Mouse (Mus musculus) liver, embryonic 12.5 days (tissue): ENCODE results near the gene Tnfaip3. TPM values are rescaled to one million over a fixed set of nuclear protein-coding genes. Genes with fewer than 3 reads are reported as not detected.

ENCODE experiments used
- ATAC-seq: fragments of 200-750 bp; cut with Nextera tagmentation; 2 replicates; pipeline ENCODE4 v1.8.0; 2017; ENCODE audit warnings: moderate number of reproducible peaks, mild to moderate bottlenecking, moderate library complexity
- H3K27ac ChIP-seq: fragments of 300-500 bp; sonication (generic); 2 replicates; pipeline ENCODE4 v1.5.1; 2016; ENCODE audit warnings: mild to moderate bottlenecking
- H3K27me3 ChIP-seq: fragments of 300-500 bp; sonication (generic); replicated peaks from 2 replicates; pipeline ENCODE4 v1.6.1; 2016; ENCODE audit warnings: mild to moderate bottlenecking, moderate library complexity
- H3K36me3 ChIP-seq: fragments of 300-500 bp; sonication (generic); 2 replicates; pipeline ENCODE4 v1.6.1; 2016; ENCODE audit warnings: mild to moderate bottlenecking, moderate library complexity
- H3K4me1 ChIP-seq: fragments of 300-500 bp; sonication (generic); 2 replicates; pipeline ENCODE4 v1.6.1; 2016
- H3K4me2 ChIP-seq: fragments of 300-500 bp; sonication (generic); 2 replicates; pipeline ENCODE4 v1.6.1; 2016; ENCODE audit warnings: mild to moderate bottlenecking, moderate library complexity
- H3K4me3 ChIP-seq: fragments of 300-500 bp; sonication (generic); 2 replicates; pipeline ENCODE4 v1.5.1; 2016; ENCODE audit warnings: mild to moderate bottlenecking, moderate library complexity
- H3K9ac ChIP-seq: fragments of 300-500 bp; sonication (generic); 2 replicates; pipeline ENCODE4 v1.6.1; 2016; ENCODE audit warnings: mild to moderate bottlenecking, moderate library complexity
- H3K9me3 ChIP-seq: fragments of 300-500 bp; sonication (generic); replicated peaks from 2 replicates; pipeline ENCODE4 v1.6.1; 2016; ENCODE audit warnings: mild to moderate bottlenecking, moderate library complexity
- WGBS: fragments of 180-500 bp; shearing (Covaris S2); methylation state at CpG from one replicate; pipeline ENCODE4 v1.1.7; 2016; ENCODE audit not compliant: insufficient replicate concordance; 5-methylcytosine and 5-hydroxymethylcytosine counted together
- polyA plus RNA-seq: library from polyadenylated mRNA; unstranded; fragments of >200 nt; fragmentation: Nextera tagmentation; extraction: Ambion mirVana; gene quantifications from 2 replicates; pipeline ENCODE4 v1.2.1, GENCODE M21; 2016

Tnfaip3 gene
- polyA plus RNA-seq, 1 experiment from 2014 or later = 0.80 TPM

DNA sequence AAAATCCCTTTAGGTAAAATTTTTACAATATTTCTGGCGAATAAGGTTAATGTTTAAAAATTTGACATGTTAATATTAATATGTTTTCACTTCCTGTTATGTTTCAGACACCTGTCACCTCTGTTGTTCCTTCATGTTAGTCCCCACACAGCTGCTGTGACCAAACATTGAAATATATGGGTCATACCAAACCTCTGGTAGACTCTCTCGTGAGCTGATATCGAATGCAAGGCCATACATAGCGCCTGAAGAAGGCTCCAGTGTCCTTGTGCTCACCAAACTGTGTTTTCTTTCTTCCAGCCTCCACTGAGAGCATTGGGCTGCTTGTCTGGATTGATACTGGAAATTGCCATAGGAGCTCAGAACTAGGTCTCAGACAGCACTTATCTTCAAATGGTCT is 24.4 kb downstream of the Tnfaip3 start:
- ATAC-seq = no peak
- H3K36me3 ChIP-seq = no peaks in the 10 kb centered on the region
- no peak overlapping the region for H3K4me2 ChIP-seq
- H3K9me3 ChIP-seq = no peaks in the 10 kb centered on the region
- H3K9ac ChIP-seq = no peak overlapping the region
- H3K4me1 ChIP-seq = no peaks in the 10 kb centered on the region
- 74% methylated on average over 4 of the region's 4 CpGs for WGBS
- H3K27ac ChIP-seq = no peak overlapping the region
- no peak overlapping the region for H3K4me3 ChIP-seq
- H3K27me3 ChIP-seq = no peaks in the 10 kb centered on the region

DNA sequence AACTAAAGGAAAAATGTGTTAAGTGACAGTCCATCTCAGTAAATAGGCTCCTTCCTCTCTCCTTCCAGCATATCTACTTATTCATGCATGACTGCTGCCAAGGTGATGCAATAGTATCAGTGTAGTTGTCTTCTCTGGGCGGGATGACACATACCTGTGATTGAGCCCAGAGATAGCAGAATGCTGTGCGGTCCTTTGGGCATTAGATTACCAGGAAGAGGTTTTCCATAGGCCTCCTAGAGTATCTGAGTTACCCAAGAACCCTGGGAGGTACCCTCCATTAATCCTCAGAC is 27.6 kb downstream of the Tnfaip3 start:
- 55% methylated on average over 2 of the region's 2 CpGs for WGBS
- no peak for ATAC-seq

DNA sequence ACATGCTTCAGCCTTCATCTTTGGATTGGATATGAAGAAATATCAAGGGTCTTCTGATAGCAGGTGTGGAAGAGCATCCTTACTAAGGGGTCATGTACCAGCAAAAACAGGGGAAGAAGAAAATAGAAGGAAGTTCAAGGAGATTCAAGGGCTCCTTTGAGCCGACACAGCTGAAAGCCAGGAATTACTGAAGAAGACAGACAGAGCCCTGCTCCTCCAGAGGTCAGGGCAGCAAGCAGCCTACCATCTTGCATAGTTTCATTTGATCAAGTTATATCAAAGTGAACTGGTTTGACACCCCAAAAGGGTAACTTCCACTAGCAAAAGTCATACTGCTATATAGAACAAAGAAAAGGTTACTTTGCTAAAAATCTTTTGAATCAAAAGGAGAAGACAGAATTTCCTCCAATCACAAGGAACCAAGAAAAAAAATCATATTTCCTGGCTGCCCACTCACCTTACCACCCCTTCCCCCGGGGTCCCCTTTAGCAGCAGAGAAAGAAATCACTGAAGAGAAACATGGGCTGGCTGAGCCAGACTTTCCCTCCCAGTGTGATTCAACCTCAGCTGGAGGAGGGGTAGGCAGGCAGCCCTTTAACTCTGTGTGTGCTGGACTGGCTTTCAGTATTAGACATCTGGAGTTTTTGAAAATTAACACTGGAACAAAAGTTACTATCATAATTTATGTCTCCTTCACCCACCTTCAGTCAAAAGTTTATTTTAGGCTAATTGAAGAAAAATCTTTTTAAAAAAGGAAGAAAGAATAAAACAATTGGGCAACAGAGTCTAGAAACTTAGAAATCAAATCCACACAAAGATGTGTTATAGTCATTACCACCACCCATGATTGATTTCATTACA is 28.2 kb downstream of the Tnfaip3 start:
- Histone ChIP-seq H3K27ac (no peak overlapping the region), H3K9me3 (no peaks in the 10 kb centered on the region), H3K27me3 (no peaks in the 10 kb centered on the region), H3K4me1 (no peaks in the 10 kb centered on the region), H3K36me3 (no peaks in the 10 kb centered on the region), H3K9ac (no peak overlapping the region), H3K4me2 (no peak overlapping the region), H3K4me3 (no peak overlapping the region)
- 25% methylated on average over 2 of the region's 2 CpGs for WGBS
- no peak for ATAC-seq

More for the DNA sequence above, 27.6 kb downstream of the Tnfaip3 start:
- Histone ChIP-seq H3K36me3 (no peaks in the 10 kb centered on the region), H3K27ac (no peak overlapping the region), H3K9me3 (no peaks in the 10 kb centered on the region), H3K9ac (no peak overlapping the region), H3K27me3 (no peaks in the 10 kb centered on the region), H3K4me3 (no peak overlapping the region), H3K4me2 (no peak overlapping the region), H3K4me1 (no peaks in the 10 kb centered on the region)

DNA sequence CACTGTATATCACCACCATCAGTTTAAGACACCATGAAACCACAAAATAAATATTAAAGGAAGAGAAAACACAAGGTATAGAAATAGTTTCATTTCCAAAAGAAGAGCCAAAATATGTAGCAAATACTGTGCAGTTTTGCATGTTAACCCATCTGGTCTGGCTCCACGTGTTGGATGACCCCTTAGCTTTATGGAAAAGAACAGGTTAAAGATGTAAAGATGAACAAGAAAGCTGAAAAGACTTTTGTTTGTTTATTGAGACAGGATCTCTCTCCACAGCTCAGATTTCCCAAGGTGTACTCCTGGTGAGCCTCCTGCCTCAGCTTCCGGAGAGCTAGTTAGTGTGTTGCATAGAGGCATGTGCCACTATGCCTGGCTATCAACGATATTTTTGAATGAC is 29.9 kb downstream of the Tnfaip3 start:
- H3K4me3 ChIP-seq = no peak overlapping the region
- ATAC-seq = no peak
- H3K27me3 ChIP-seq = no peaks in the 10 kb centered on the region
- no peaks in the 10 kb centered on the region for H3K9me3 ChIP-seq
- no peak overlapping the region for H3K9ac ChIP-seq
- no peak overlapping the region for H3K4me2 ChIP-seq
- H3K36me3 ChIP-seq = no peaks in the 10 kb centered on the region
- H3K27ac ChIP-seq = no peak overlapping the region
- WGBS = 73% methylated on average over 3 of the region's 3 CpGs
- no peaks in the 10 kb centered on the region for H3K4me1 ChIP-seq

DNA sequence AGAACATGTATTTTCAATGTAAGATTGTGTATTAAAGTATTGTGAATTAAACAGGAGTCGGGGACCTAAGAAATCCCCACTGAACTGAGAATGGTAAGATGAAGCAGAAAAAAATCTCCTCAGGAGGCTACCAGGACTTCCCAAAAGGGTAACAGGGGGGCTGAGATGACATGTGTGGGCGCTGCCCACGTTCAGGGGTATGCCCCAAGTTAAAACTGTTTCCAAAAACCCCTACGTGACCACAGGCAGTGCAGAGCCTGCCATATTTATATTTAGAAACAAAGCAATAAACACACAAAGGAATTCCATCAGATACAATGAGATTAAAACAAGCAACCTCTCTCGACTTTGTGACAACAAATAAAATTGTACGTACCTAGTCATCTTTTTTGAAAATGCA is 31.9 kb downstream of the Tnfaip3 start:
- no peaks in the 10 kb centered on the region for H3K36me3 ChIP-seq
- no peak overlapping the region for H3K4me2 ChIP-seq
- no peaks in the 10 kb centered on the region for H3K9me3 ChIP-seq
- no peak overlapping the region for H3K27ac ChIP-seq
- H3K27me3 ChIP-seq = no peaks in the 10 kb centered on the region
- H3K4me1 ChIP-seq = no peaks in the 10 kb centered on the region
- H3K4me3 ChIP-seq = no peak overlapping the region
- no peak overlapping the region for H3K9ac ChIP-seq
- ATAC-seq = no peak
- WGBS = 57% methylated on average over 6 of the region's 6 CpGs

DNA sequence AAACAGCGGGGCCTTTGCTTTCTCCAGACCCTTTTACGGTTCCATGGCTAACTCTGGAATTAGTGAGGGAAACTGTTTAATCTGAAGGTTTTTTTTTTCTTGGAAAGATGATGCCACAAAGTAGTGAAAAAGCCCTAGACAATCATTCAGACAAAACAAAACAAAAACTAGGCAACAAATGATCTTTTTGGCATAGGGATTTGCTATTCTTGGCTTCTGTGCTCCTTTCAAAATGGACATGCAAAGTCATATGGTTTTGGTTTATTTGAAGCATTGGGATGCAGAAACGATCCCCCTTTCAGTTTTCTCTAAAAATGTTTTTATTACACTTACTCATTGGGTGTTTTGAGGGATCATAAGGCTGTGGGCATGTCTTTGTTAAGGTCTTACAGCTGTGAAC is 41.0 kb downstream of the Tnfaip3 start:
- Histone ChIP-seq H3K4me2 (no peak overlapping the region), H3K36me3 (no peaks in the 10 kb centered on the region)

DNA sequence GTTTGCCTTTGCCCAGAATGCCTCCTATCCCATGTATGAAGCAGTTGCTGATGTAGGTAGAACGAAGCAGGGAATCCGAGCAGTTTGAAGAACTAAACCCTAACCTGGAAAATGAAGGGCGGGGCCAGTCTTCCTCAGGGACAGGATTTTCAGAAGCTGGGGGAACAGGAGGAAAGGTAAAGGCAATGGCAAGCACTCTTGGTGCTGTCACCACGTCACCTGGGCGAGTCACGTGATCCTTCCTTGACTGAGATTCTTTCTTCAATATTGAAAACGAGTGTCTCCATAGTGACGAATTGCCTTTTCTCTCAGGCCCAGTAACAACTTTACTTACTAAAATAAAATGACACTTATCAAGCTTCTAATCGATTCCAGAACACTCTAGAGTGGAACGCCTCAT is 48.6 kb downstream of the Tnfaip3 start:
- no peaks in the 10 kb centered on the region for H3K4me1 ChIP-seq
- no peak overlapping the region for H3K9ac ChIP-seq
- no peaks in the 10 kb centered on the region for H3K27me3 ChIP-seq
- H3K27ac ChIP-seq = no peak overlapping the region
- WGBS = 75% methylated on average over 10 of the region's 10 CpGs
- H3K36me3 ChIP-seq = no peaks in the 10 kb centered on the region
- no peak overlapping the region for H3K4me3 ChIP-seq
- ATAC-seq = no peak
- H3K4me2 ChIP-seq = no peak overlapping the region
- no peaks in the 10 kb centered on the region for H3K9me3 ChIP-seq

More for the DNA sequence above, 41.0 kb downstream of the Tnfaip3 start:
- no peaks in the 10 kb centered on the region for H3K27me3 ChIP-seq
- 60% methylated on average over 3 of the region's 3 CpGs for WGBS
- no peak for ATAC-seq
- H3K4me1 ChIP-seq = no peaks in the 10 kb centered on the region
- no peaks in the 10 kb centered on the region for H3K9me3 ChIP-seq
- no peak overlapping the region for H3K27ac ChIP-seq
- H3K9ac ChIP-seq = no peak overlapping the region
- H3K4me3 ChIP-seq = no peak overlapping the region

DNA sequence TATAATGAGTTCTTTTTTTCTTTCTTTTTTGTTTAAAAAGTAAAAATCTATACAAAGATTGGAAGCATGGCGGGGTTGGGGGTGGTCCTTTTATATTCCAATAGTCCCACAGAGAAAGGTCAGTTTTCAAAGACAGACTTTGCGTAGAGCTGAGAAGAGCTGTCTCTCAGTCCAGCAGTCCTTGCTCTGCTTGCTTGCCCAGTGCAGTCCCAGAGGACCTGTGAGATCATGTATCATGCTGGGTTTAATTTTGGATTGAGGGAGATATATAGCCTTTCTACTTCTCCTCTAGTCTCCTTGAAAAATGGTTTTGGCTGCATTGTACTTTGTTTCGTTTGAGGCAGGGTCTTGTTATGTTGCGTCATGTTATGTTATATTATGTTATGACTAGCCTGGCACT is 49.9 kb downstream of the Tnfaip3 start:
- no peak for ATAC-seq
- 64% methylated on average over 4 of the region's 4 CpGs for WGBS
- Histone ChIP-seq H3K27me3 (no peaks in the 10 kb centered on the region), H3K4me1 (no peaks in the 10 kb centered on the region), H3K4me2 (no peak overlapping the region), H3K9me3 (no peaks in the 10 kb centered on the region), H3K4me3 (no peak overlapping the region), H3K9ac (no peak overlapping the region), H3K27ac (no peak overlapping the region), H3K36me3 (no peaks in the 10 kb centered on the region)

DNA sequence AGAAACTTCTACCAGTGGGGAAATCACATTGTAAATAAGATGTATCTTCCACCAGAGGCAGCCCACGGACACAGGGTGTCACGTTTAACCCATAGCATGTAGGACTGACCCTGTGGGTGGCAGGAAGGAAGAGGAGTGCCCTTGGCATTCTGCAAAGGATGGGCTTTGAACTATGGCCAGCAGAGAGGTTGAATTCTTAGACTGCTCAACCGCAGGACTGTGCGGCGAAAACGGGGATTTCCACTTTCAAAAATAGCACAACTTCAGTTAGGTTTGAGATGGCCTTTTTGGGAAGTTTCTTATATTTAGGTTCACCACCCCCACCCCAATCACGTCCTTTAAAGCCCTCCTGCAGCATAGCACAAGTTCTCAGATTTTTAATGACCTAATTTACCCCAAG is 50.6 kb downstream of the Tnfaip3 start:
- no peak for ATAC-seq
- H3K9me3 ChIP-seq = no peaks in the 10 kb centered on the region
- no peak overlapping the region for H3K4me3 ChIP-seq
- WGBS = 27% methylated on average over 7 of the region's 7 CpGs
- no peaks in the 10 kb centered on the region for H3K4me1 ChIP-seq
- H3K27ac ChIP-seq = no peak overlapping the region
- H3K27me3 ChIP-seq = no peaks in the 10 kb centered on the region
- no peaks in the 10 kb centered on the region for H3K36me3 ChIP-seq
- no peak overlapping the region for H3K4me2 ChIP-seq
- H3K9ac ChIP-seq = no peak overlapping the region

DNA sequence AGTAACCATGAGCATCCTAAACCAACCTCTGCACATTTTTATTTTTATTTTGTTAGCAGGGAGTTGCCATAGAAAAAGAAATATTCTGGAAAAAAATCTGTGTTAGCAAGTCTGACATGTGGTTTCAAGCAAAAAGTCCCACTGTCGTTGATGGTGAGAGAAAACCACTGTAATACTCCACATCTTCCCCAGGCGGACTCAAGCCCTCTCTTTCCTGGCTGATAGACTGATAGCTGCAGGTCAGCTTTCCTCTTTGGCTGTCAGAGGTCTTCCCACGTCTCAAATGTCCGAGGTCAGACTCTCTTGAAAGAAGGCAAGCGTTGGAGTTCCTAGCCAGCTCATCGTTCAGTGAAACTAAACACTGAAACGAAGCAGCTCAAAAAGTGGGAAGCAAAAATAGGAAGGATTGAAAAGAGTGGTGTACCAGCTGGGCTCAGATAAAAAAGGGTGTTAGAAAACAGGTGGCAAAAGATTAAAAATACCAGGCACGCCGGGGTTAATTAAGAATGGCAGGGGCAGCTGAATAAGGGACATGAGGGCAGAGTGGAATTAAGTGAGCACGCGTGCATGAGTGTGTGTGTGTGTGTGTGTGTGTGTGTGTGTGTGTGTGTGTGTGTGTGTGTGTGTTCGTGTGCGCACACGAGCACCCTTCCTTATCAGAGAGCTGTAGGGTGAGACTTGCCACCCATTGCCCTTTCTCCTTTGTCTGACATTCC is 55.5 kb downstream of the Tnfaip3 start:
- no peak overlapping the region for H3K4me2 ChIP-seq
- no peaks in the 10 kb centered on the region for H3K4me1 ChIP-seq
- H3K4me3 ChIP-seq = no peak overlapping the region
- no peaks in the 10 kb centered on the region for H3K36me3 ChIP-seq
- no peak overlapping the region for H3K27ac ChIP-seq
- no peaks in the 10 kb centered on the region for H3K27me3 ChIP-seq
- H3K9me3 ChIP-seq = no peaks in the 10 kb centered on the region
- H3K9ac ChIP-seq = no peak overlapping the region
- 39% methylated on average over 14 of the region's 14 CpGs for WGBS
- ATAC-seq = no peak

DNA sequence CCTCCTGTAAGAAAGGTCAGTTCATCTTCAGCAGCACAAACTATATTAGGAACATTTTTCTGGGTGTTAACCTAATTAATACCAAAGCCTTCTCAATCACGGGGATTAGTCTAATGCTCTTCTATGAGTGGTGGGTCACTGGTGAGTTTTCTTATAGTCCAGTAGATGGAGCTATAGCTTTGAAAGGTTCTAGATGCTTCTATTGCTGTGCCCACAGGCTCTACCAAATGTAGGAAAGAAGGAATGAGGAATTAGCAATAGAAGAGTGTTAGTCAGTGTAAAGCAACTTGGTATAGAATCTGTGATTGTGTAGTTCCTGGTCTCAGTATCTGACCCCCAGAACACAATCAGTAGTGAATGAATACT is 61.8 kb downstream of the Tnfaip3 start:
- no peak overlapping the region for H3K27ac ChIP-seq
- H3K36me3 ChIP-seq = no peaks in the 10 kb centered on the region
- no peak overlapping the region for H3K9ac ChIP-seq
- ATAC-seq = no peak
- H3K9me3 ChIP-seq = no peaks in the 10 kb centered on the region
- H3K4me3 ChIP-seq = no peak overlapping the region
- H3K4me2 ChIP-seq = no peak overlapping the region
- 3% methylated on average over 1 of the region's 1 CpGs for WGBS
- H3K4me1 ChIP-seq = no peaks in the 10 kb centered on the region
- H3K27me3 ChIP-seq = no peaks in the 10 kb centered on the region

DNA sequence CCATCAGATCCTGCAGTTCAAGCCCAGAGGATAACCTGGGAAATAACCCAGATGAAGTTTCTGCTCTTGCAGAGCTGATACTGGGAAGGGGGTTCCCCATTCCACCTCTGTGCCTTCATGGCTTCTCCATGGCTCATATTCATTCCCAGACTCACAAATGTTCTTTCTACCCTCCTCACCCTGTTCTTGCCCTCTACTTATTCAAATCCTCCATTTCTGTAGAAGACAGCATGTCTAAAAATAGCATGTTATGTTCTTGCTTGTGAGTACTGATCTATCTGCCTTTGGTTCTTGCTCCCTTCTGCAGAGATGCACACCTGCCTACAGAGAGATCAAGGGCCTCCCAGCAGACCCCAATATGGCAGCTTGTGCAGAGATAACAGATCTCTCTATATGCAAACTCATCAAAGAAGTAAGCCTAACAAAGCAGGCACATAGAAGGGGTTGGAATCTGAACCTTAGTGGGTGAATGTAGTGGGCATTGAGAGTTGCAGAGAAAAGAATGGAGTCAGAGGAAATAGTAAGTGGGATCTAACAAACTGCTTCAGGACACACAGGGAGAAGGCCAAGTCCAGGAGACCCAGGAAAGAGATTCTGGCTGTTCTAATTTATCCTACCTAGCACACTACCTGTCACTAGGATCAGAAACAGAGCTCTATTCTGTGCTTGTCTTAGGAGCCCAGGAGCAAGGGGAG is 62.3 kb downstream of the Tnfaip3 start:
- H3K9ac ChIP-seq = no peak overlapping the region
- H3K36me3 ChIP-seq = no peaks in the 10 kb centered on the region
- ATAC-seq = no peak
- H3K27ac ChIP-seq = no peak overlapping the region
- H3K4me2 ChIP-seq = no peak overlapping the region
- H3K4me3 ChIP-seq = no peak overlapping the region
- H3K9me3 ChIP-seq = no peaks in the 10 kb centered on the region
- no peaks in the 10 kb centered on the region for H3K27me3 ChIP-seq
- no peaks in the 10 kb centered on the region for H3K4me1 ChIP-seq
